Mouse (Mus musculus): ENCODE data around the gene Olfr5.

- TF ChIP-seq CTCF (IDR thresholded peaks at IDR 0.05; ENCODE audit: borderline replicate concordance, extremely low read depth, insufficient read depth, insufficient read length), result no peak
- TF ChIP-seq POLR2A (IDR thresholded peaks at IDR 0.05; ENCODE audit: borderline replicate concordance, extremely low read depth, insufficient read depth, insufficient read length, poor library complexity, severe bottlenecking), result no peak
Observed at GRCm38 (mm10) chr7:6441173-6441572, 45.6 kb downstream of the Olfr5 start.

All from brain, embryonic 14.5 days (tissue).